Mouse (Mus musculus) cortical plate, adult 2 months (tissue): Measurements from ENCODE around the gene Znhit3.

Source experiments
- CTCF ChIP-seq: fragments of 200-500 bp; IDR thresholded peaks from 2 replicates; pipeline ENCODE4 v1.5.1; 2011; ENCODE audit warnings: mild to moderate bottlenecking, control low read depth, low read length; ENCODE audit not compliant: insufficient read depth; ENCODE audit errors: extremely low read depth
- POLR2A ChIP-seq: fragments of 200-500 bp; IDR thresholded peaks from 2 replicates; pipeline ENCODE4 v1.6.1; 2011; ENCODE audit warnings: mild to moderate bottlenecking, low read length, control low read depth; ENCODE audit not compliant: insufficient read depth; ENCODE audit errors: extremely low read depth

GRCm38 (mm10) chr11:84918425-84918824, 2.3 kb upstream of the Znhit3 start:
- TF ChIP-seq POLR2A: no peak
- TF ChIP-seq CTCF: peak; percentile 87
